Mouse (Mus musculus): ENCODE results near the gene Fem1b.

GRCm38 (mm10) chr9:62763478-62763877 lies 48.3 kb downstream of the Fem1b start:
- TF ChIP-seq CTCF (IDR thresholded peaks at IDR 0.05; ENCODE audit: low read depth, low read length), result no peak
- no peak for TF ChIP-seq EP300 (IDR thresholded peaks at IDR 0.05; ENCODE audit: insufficient read depth, low read depth, low read length)
